ENCODE assay signal across 8 mouse cellular contexts in the genomic region with DNA sequence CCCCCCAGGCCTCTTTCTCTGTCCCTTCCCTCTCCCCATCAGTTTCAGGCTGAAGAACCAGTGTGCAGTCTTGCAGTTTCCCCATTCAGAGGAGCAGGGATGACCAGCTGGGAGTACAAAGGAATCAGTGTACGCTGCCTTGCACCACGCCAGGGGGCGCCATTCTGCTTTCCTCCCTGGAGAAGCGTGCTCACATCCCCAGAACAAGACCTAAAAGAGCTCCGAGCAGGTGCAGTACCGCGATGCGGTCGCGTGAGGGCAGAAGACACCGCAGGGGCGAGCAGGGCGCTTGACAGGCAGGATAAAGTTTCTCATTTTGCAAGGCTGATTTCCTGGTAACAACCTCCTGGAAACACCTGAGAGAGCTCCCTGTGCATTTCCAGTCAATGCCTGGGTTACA. TPM values are rescaled to one million over a fixed set of nuclear protein-coding genes. Genes with fewer than 3 reads are reported as not detected.
DNase-seq lines count a peak whose midpoint lies in the region; ATAC-seq and TF ChIP-seq lines count a peak whose summit lies in the region.

No protein-coding gene starts in this region.

- no peak overlapping the region for H3K4me3 ChIP-seq in ES-Bruce4 (ENCODE audit: low read depth, low read length)
- H3K4me3 ChIP-seq in forebrain, embryonic 11.5 days (ENCODE audit: low read depth, low read length), result no peak overlapping the region
- H3K4me3 ChIP-seq in heart, embryonic 15.5 days, result no peak overlapping the region
- no peak overlapping the region for H3K4me3 ChIP-seq in liver, embryonic 13.5 days (replicated peaks)

- peak; percentile 100 for TF ChIP-seq CTCF in ES-Bruce4 (IDR thresholded peaks at IDR 0.05; ENCODE audit: low read depth, low read length)

- 0% methylated on average over 13 of the region's 13 CpGs for WGBS in forebrain, embryonic 11.5 days
- WGBS in heart, embryonic 15.5 days, result under 1% methylated on average over 13 of the region's 13 CpGs
- under 1% methylated on average over 13 of the region's 13 CpGs for WGBS in liver, embryonic 13.5 days (ENCODE audit: insufficient replicate concordance)

- TF ChIP-seq EP300 in ES-Bruce4 (IDR thresholded peaks at IDR 0.05; ENCODE audit: insufficient read depth, low read depth, low read length), result peak; percentile 78

- H3K27me3 ChIP-seq in ES-Bruce4 (ENCODE audit: control insufficient read depth, insufficient read depth, low read length, poor library complexity, severe bottlenecking), result no peaks in the 10 kb centered on the region
- no peaks in the 10 kb centered on the region for H3K27me3 ChIP-seq in forebrain, embryonic 11.5 days (ENCODE audit: control insufficient read depth, insufficient read depth, low read length)
- no peaks in the 10 kb centered on the region for H3K27me3 ChIP-seq in heart, embryonic 15.5 days
- H3K27me3 ChIP-seq in liver, embryonic 13.5 days, result 0 out of 2 replicates have a peak, but pooled peaks cover 4% of the 10 kb centered on the region

- H3K9me3 ChIP-seq in ES-Bruce4 (replicated peaks; ENCODE audit: control insufficient read depth, insufficient read depth, low read length, poor library complexity, severe bottlenecking), result no peaks in the 10 kb centered on the region
- no peaks in the 10 kb centered on the region for H3K9me3 ChIP-seq in forebrain, embryonic 11.5 days (ENCODE audit: control insufficient read depth, low read length)
- no peaks in the 10 kb centered on the region for H3K9me3 ChIP-seq in heart, embryonic 15.5 days (replicated peaks)
- H3K9me3 ChIP-seq in liver, embryonic 13.5 days (replicated peaks), result no peaks in the 10 kb centered on the region

- DNase-seq in c-Kit-positive CD71-positive TER-119-negative erythroid progenitor cells, embryonic 14.5 days (ENCODE audit: low read depth), result peak; percentile 83
- peak; percentile 97 for DNase-seq in forebrain, embryonic 11.5 days (ENCODE audit: low spot score)
- peak; percentile 93 to 94 for DNase-seq in kidney, postnatal 25 days
- DNase-seq in liver, embryonic 13.5 days, result peak; percentile 91
- peak; percentile 90 for DNase-seq in testis, postnatal 14 days (ENCODE audit: low spot score)

- H3K36me3 ChIP-seq in ES-Bruce4 (ENCODE audit: control insufficient read depth, insufficient read depth, low read length, poor library complexity, severe bottlenecking), result no peaks in the 10 kb centered on the region
- H3K36me3 ChIP-seq in forebrain, embryonic 11.5 days (ENCODE audit: control insufficient read depth, insufficient read depth, low read length), result no peaks in the 10 kb centered on the region
- no peaks in the 10 kb centered on the region for H3K36me3 ChIP-seq in heart, embryonic 15.5 days
- peaks cover 8% of the 10 kb centered on the region; the same call in 1 of the 2 replicates for H3K36me3 ChIP-seq in liver, embryonic 13.5 days

- H3K9ac ChIP-seq in ES-Bruce4 (ENCODE audit: low read depth, poor library complexity, severe bottlenecking), result no peak overlapping the region
- no peak overlapping the region for H3K9ac ChIP-seq in forebrain, embryonic 11.5 days (ENCODE audit: low read length)
- H3K9ac ChIP-seq in heart, embryonic 15.5 days, result no peak overlapping the region
- no peak overlapping the region for H3K9ac ChIP-seq in liver, embryonic 13.5 days

- H3K27ac ChIP-seq in ES-Bruce4 (ENCODE audit: insufficient read depth, low read length), result no peak overlapping the region
- H3K27ac ChIP-seq in forebrain, embryonic 11.5 days (ENCODE audit: low read depth, low read length), result no peak overlapping the region
- H3K27ac ChIP-seq in heart, embryonic 15.5 days, result no peak overlapping the region
- H3K27ac ChIP-seq in liver, embryonic 13.5 days, result no peak overlapping the region

- ATAC-seq in forebrain, embryonic 11.5 days (replicated peaks; ENCODE audit: low FRiP score), result peak; percentile 79
- peak; percentile 73 for ATAC-seq in heart, embryonic 15.5 days (replicated peaks; ENCODE audit: insufficient number of reproducible peaks, insufficient read depth, low FRiP score, low read depth)
- ATAC-seq in liver, embryonic 13.5 days (ENCODE audit: low read depth), result peak; percentile 81
- ATAC-seq in neutrophil, adult 5-6 weeks (ENCODE audit: extremely low read depth, insufficient number of reproducible peaks, low FRiP score, poor library complexity, severe bottlenecking), result peak; percentile 46; the same call in 1 of the 2 replicates

- no peaks in the 10 kb centered on the region for H3K4me1 ChIP-seq in ES-Bruce4 (ENCODE audit: control insufficient read depth, insufficient read depth, low read length)
- H3K4me1 ChIP-seq in forebrain, embryonic 11.5 days (replicated peaks; ENCODE audit: control insufficient read depth, insufficient read depth, low read length), result no peaks in the 10 kb centered on the region
- no peaks in the 10 kb centered on the region for H3K4me1 ChIP-seq in heart, embryonic 15.5 days (replicated peaks)
- peaks cover 23% of the 10 kb centered on the region for H3K4me1 ChIP-seq in liver, embryonic 13.5 days (replicated peaks)

- no peak for TF ChIP-seq POLR2A in ES-Bruce4 (IDR thresholded peaks at IDR 0.05; ENCODE audit: insufficient read depth, low read length)

- no peak overlapping the region for H3K4me2 ChIP-seq in forebrain, embryonic 11.5 days (ENCODE audit: low read depth, low read length, severe bottlenecking)
- no peak overlapping the region for H3K4me2 ChIP-seq in heart, embryonic 15.5 days
- no peak overlapping the region for H3K4me2 ChIP-seq in liver, embryonic 13.5 days

RNA-seq across cellular contexts. Expression of gene Tmem270, which starts 0.6 kb away (rescaled TPM):
- not detected in 2 replicates for polyA plus RNA-seq in ES-Bruce4 (2011; ENCODE audit: insufficient read depth, insufficient read length, low read depth, missing spikeins)
- polyA plus RNA-seq in forebrain, embryonic 11.5 days (2014; fragmentation: Nextera tagmentation; extraction: Ambion mirVana), result not detected in 2 replicates
- polyA plus RNA-seq in heart, embryonic 15.5 days (2015; fragmentation: Nextera tagmentation; extraction: Ambion mirVana), result not detected in 2 replicates
- polyA plus RNA-seq in liver, embryonic 13.5 days (2015; fragmentation: Nextera tagmentation; extraction: Ambion mirVana), result not detected in 2 replicates
- total RNA-seq in neutrophil, adult 5-6 weeks (2017), result not detected in 2 replicates

RNA-seq across cellular contexts. Expression of gene Cldn13, which starts 8.2 kb away (rescaled TPM):
- not detected in 2 replicates for polyA plus RNA-seq in ES-Bruce4 (2011; ENCODE audit: insufficient read depth, insufficient read length, low read depth, missing spikeins)
- polyA plus RNA-seq in forebrain, embryonic 11.5 days (2014; fragmentation: Nextera tagmentation; extraction: Ambion mirVana), result 3.6 and 3.8 TPM in 2 replicates
- 0.43 and 1.9 TPM in 2 replicates for polyA plus RNA-seq in heart, embryonic 15.5 days (2015; fragmentation: Nextera tagmentation; extraction: Ambion mirVana)
- polyA plus RNA-seq in liver, embryonic 13.5 days (2015; fragmentation: Nextera tagmentation; extraction: Ambion mirVana), result 246 and 259 TPM in 2 replicates
- total RNA-seq in neutrophil, adult 5-6 weeks (2017), result not detected in 2 replicates

RNA-seq across cellular contexts. Expression of gene Mettl27, which starts 25.0 kb away (rescaled TPM):
- polyA plus RNA-seq in ES-Bruce4 (2011; ENCODE audit: insufficient read depth, insufficient read length, low read depth, missing spikeins), result 36.3 and 37.5 TPM in 2 replicates
- 7.3 and 10.4 TPM in 2 replicates for polyA plus RNA-seq in forebrain, embryonic 11.5 days (2014; fragmentation: Nextera tagmentation; extraction: Ambion mirVana)
- 6.6 and 11.7 TPM in 2 replicates for polyA plus RNA-seq in heart, embryonic 15.5 days (2015; fragmentation: Nextera tagmentation; extraction: Ambion mirVana)
- polyA plus RNA-seq in liver, embryonic 13.5 days (2015; fragmentation: Nextera tagmentation; extraction: Ambion mirVana), result 10.6 and 12.2 TPM in 2 replicates
- total RNA-seq in neutrophil, adult 5-6 weeks (2017), result 0.86 and 2.2 TPM in 2 replicates

RNA-seq across cellular contexts. Expression of gene Cldn4, which starts 39.6 kb away (rescaled TPM):
- polyA plus RNA-seq in ES-Bruce4 (2011; ENCODE audit: insufficient read depth, insufficient read length, low read depth, missing spikeins), result 259 and 279 TPM in 2 replicates
- polyA plus RNA-seq in forebrain, embryonic 11.5 days (2014; fragmentation: Nextera tagmentation; extraction: Ambion mirVana), result 5.6 and 7.0 TPM in 2 replicates
- polyA plus RNA-seq in heart, embryonic 15.5 days (2015; fragmentation: Nextera tagmentation; extraction: Ambion mirVana), result 1.1 and 4.2 TPM in 2 replicates
- 0.15 and 0.32 TPM in 2 replicates for polyA plus RNA-seq in liver, embryonic 13.5 days (2015; fragmentation: Nextera tagmentation; extraction: Ambion mirVana)
- 0.23 and 0.25 TPM in 2 replicates for total RNA-seq in neutrophil, adult 5-6 weeks (2017)

Comparison
In these comparisons a context has a peak if more than half of its experiments do, and no peak if none do; other contexts are left out.
1. RNA of gene Cldn13, which starts 8.2 kb away (polyA plus RNA-seq): 246 to 259 TPM in liver, embryonic 13.5 days; 3.6 to 3.8 TPM in forebrain, embryonic 11.5 days, 0.43 to 1.9 TPM in heart, embryonic 15.5 days and not detected in ES-Bruce4; every median in the first group is over 10 times any median in the second.
2. Peak in every context shown above with its lines, with median percentiles within 50 percentile points of each other: DNase-seq and ATAC-seq.